Mouse (Mus musculus) G1E (cell line): Measurements from ENCODE around the gene Fam71f2. TPM values are rescaled to one million over a fixed set of nuclear protein-coding genes. Genes with fewer than 3 reads are reported as not detected.

Experiments
- ATAC-seq: 2 replicates; pipeline ENCODE4 v1.8.0; 2016; ENCODE audit warnings: mild to moderate bottlenecking; ENCODE audit not compliant: insufficient number of reproducible peaks, poor library complexity, low FRiP score, severe bottlenecking; ENCODE audit errors: extremely low read depth
- DNase-seq: peaks from one replicate; pipeline ENCODE4 v3.0.0; 2012; ENCODE audit warnings: low spot score
- H3K27me3 ChIP-seq: 2 replicates; pipeline ENCODE4 v1.6.1; 2012; ENCODE audit warnings: mild to moderate bottlenecking, low read length, inconsistent platforms; ENCODE audit not compliant: insufficient read depth
- H3K36me3 ChIP-seq: replicated peaks from 2 replicates; pipeline ENCODE3; 2012; ENCODE audit warnings: mild to moderate bottlenecking, inconsistent platforms
- H3K4me1 ChIP-seq: 2 replicates; pipeline ENCODE4 v1.6.1; 2012; ENCODE audit warnings: low read depth, low read length, inconsistent platforms, mixed read lengths; ENCODE audit not compliant: insufficient read depth
- H3K4me3 ChIP-seq: 2 replicates; pipeline ENCODE4 v1.5.1; 2012; ENCODE audit warnings: low read depth, mild to moderate bottlenecking, inconsistent platforms, low read length, moderate library complexity, mixed read lengths
- H3K9me3 ChIP-seq: replicated peaks from 2 replicates; pipeline ENCODE4 v1.6.1; 2012; ENCODE audit warnings: inconsistent platforms
- CTCF ChIP-seq: IDR thresholded peaks from 2 replicates; pipeline ENCODE4 v1.5.1; 2012; ENCODE audit warnings: low read depth, low read length, inconsistent platforms, mixed read lengths
- GATA1 ChIP-seq: IDR thresholded peaks from 2 replicates; pipeline ENCODE4 v1.6.1; 2012; ENCODE audit warnings: borderline replicate concordance, low read length, inconsistent platforms, mixed read lengths
- GATA2 ChIP-seq: IDR thresholded peaks from 2 replicates; pipeline ENCODE4 v1.6.1; 2012; ENCODE audit warnings: low read depth, low read length, inconsistent platforms, borderline replicate concordance
- POLR2AphosphoS5 ChIP-seq: IDR thresholded peaks from 2 replicates; pipeline ENCODE4 v1.6.1; 2012; ENCODE audit warnings: low read depth, low read length, inconsistent platforms; ENCODE audit not compliant: insufficient replicate concordance
- TAL1 ChIP-seq: conservative IDR thresholded peaks from 2 replicates; pipeline ENCODE4 v1.6.1; 2012; ENCODE audit warnings: low read depth, low read length, inconsistent platforms, mixed read lengths
- polyA plus RNA-seq: library from polyadenylated mRNA; stranded (reverse); fragments of >175 nt; gene quantifications from 2 replicates; pipeline ENCODE4 v1.2.3, GENCODE M21; 2012
- total RNA-seq, 2 experiments: library from RNA; stranded (forward) in 1 of 2; stranded (reverse) in 1 of 2; fragments of 200-1000 nt in 1 of 2; fragments of >200 nt in 1 of 2; fragmentation: Nextera tagmentation in 1 of 2; gene quantifications; 2 replicates each; pipeline ENCODE4 v1.2.3; 2014 to 2017

Fam71f2 gene
- total and polyA plus RNA-seq, 3 experiments: 0.33 to 4.4 TPM; not detected in 1

DNA sequence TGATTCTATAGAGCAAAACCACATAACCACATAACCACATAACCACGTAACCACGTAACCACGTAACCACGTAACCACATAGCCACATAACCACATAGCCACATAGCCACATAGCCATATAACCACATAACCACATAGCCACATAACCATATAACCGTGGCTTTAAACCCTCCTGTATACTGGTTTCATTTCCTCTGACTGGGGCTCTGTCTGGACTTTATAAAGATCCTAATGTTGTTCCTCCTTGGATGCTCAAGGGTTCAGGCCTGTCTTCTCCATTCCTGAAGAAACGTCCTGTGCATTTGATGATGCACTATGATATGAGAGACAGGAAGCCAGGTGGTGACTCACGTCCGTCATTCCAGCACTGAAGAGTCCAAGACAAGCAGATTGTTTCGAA is 47.6 kb downstream of the Fam71f2 start:
- ATAC-seq (no peak), DNase-seq (no peak)
- H3K9me3 ChIP-seq: no peaks in the 10 kb centered on the region
- TF ChIP-seq CTCF (no peak), POLR2AphosphoS5 (no peak), TAL1 (no peak)
- H3K36me3 ChIP-seq: no peaks in the 10 kb centered on the region
- peaks cover 46% of the 10 kb centered on the region for H3K27me3 ChIP-seq
- no peak overlapping the region for H3K4me3 ChIP-seq
- peaks cover 7% of the 10 kb centered on the region; the same call in 1 of the 2 replicates for H3K4me1 ChIP-seq

DNA sequence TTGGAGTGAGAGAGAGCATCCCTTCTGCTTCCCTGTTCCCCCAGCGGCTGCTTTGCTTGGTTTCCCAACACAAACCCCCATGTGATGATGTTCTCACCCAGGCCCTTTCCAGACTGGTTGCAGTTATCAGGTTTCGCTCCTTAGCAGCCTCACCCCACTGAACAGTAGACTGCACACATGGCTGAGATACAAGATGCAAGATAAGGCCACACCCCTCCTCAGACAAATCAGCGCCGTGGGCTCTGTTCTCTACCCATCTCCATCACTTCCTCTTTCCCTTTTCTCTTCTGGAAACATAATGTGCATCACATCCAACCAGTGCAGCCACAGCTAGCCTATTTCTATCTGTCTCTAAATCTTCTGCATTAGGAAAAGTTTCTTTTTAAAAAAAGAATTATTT is 50.1 kb downstream of the Fam71f2 start:
- no peak for DNase-seq
- no peak overlapping the region for H3K4me3 ChIP-seq
- H3K4me1 ChIP-seq: peaks cover 4% of the 10 kb centered on the region; the same call in 1 of the 2 replicates
- no peaks in the 10 kb centered on the region for H3K36me3 ChIP-seq
- TF ChIP-seq TAL1: no peak
- no peak for TF ChIP-seq POLR2AphosphoS5
- no peak for TF ChIP-seq GATA1
- no peak for TF ChIP-seq GATA2
- no peak for TF ChIP-seq CTCF
- peaks cover 62% of the 10 kb centered on the region for H3K27me3 ChIP-seq
- H3K9me3 ChIP-seq: no peaks in the 10 kb centered on the region
- no peak; the same call in 1 of the 2 replicates for ATAC-seq

Other genes starting within 250 kb of the Fam71f2 start
- gene Lep, start 219.4 kb upstream of the Fam71f2 start, total RNA-seq (2014; fragmentation: Nextera tagmentation): not detected in 2 replicates
- 0.11 and 0.12 TPM in 2 replicates for gene Lep, start 219.4 kb upstream of the Fam71f2 start, total RNA-seq (2017)
- not detected in 2 replicates for gene Lep, start 219.4 kb upstream of the Fam71f2 start, polyA plus RNA-seq
- gene Rbm28, start 114.6 kb upstream of the Fam71f2 start, total RNA-seq (2014; fragmentation: Nextera tagmentation): 55.3 and 61.0 TPM in 2 replicates
- gene Rbm28, start 114.6 kb upstream of the Fam71f2 start, total RNA-seq (2017): 56.3 and 59.1 TPM in 2 replicates
- gene Rbm28, start 114.6 kb upstream of the Fam71f2 start, polyA plus RNA-seq: 19.1 TPM in 2 replicates
- gene Prrt4, start 100.0 kb upstream of the Fam71f2 start, total RNA-seq (2014; fragmentation: Nextera tagmentation): not detected in 2 replicates
- gene Prrt4, start 100.0 kb upstream of the Fam71f2 start, total RNA-seq (2017): 0.05 and 0.06 TPM in 2 replicates
- gene Prrt4, start 100.0 kb upstream of the Fam71f2 start, polyA plus RNA-seq: not detected in 2 replicates
- gene Impdh1, start 63.2 kb upstream of the Fam71f2 start, total RNA-seq (2014; fragmentation: Nextera tagmentation): 2.6 and 2.9 TPM in 2 replicates
- 7.2 and 9.2 TPM in 2 replicates for gene Impdh1, start 63.2 kb upstream of the Fam71f2 start, total RNA-seq (2017)
- 40.6 and 55.1 TPM in 2 replicates for gene Impdh1, start 63.2 kb upstream of the Fam71f2 start, polyA plus RNA-seq
- gene Hilpda, start 7.1 kb upstream of the Fam71f2 start, total RNA-seq (2014; fragmentation: Nextera tagmentation): 7.8 and 16.3 TPM in 2 replicates
- 31.1 and 34.4 TPM in 2 replicates for gene Hilpda, start 7.1 kb upstream of the Fam71f2 start, total RNA-seq (2017)
- gene Hilpda, start 7.1 kb upstream of the Fam71f2 start, polyA plus RNA-seq: 36.0 and 43.0 TPM in 2 replicates
- not detected in 2 replicates for gene Fam71f1, start 39.5 kb downstream of the Fam71f2 start, total RNA-seq (2014; fragmentation: Nextera tagmentation)
- gene Fam71f1, start 39.5 kb downstream of the Fam71f2 start, total RNA-seq (2017): 0.16 and 0.35 TPM in 2 replicates
- gene Fam71f1, start 39.5 kb downstream of the Fam71f2 start, polyA plus RNA-seq: not detected in 2 replicates
- gene Calu, start 68.5 kb downstream of the Fam71f2 start, total RNA-seq (2014; fragmentation: Nextera tagmentation): 62.8 and 71.9 TPM in 2 replicates
- gene Calu, start 68.5 kb downstream of the Fam71f2 start, total RNA-seq (2017): 107 and 113 TPM in 2 replicates
- 15.6 and 25.4 TPM in 2 replicates for gene Calu, start 68.5 kb downstream of the Fam71f2 start, polyA plus RNA-seq
- gene Opn1sw, start 108.9 kb downstream of the Fam71f2 start, total RNA-seq (2014; fragmentation: Nextera tagmentation): not detected in 2 replicates
- 0.27 TPM in 1 of 2 replicates, not detected in the other for gene Opn1sw, start 108.9 kb downstream of the Fam71f2 start, total RNA-seq (2017)
- not detected in 2 replicates for gene Opn1sw, start 108.9 kb downstream of the Fam71f2 start, polyA plus RNA-seq
- gene Ccdc136, start 116.7 kb downstream of the Fam71f2 start, total RNA-seq (2014; fragmentation: Nextera tagmentation): not detected in 2 replicates
- 0.11 and 0.23 TPM in 2 replicates for gene Ccdc136, start 116.7 kb downstream of the Fam71f2 start, total RNA-seq (2017)
- gene Ccdc136, start 116.7 kb downstream of the Fam71f2 start, polyA plus RNA-seq: 0.02 and 0.04 TPM in 2 replicates
- 0.15 and 0.24 TPM in 2 replicates for gene Flnc, start 153.7 kb downstream of the Fam71f2 start, total RNA-seq (2014; fragmentation: Nextera tagmentation)
- gene Flnc, start 153.7 kb downstream of the Fam71f2 start, total RNA-seq (2017): 0.11 and 0.17 TPM in 2 replicates
- 0.36 and 0.51 TPM in 2 replicates for gene Flnc, start 153.7 kb downstream of the Fam71f2 start, polyA plus RNA-seq
- gene Atp6v1f, start 188.1 kb downstream of the Fam71f2 start, total RNA-seq (2014; fragmentation: Nextera tagmentation): 138 and 150 TPM in 2 replicates
- 201 and 265 TPM in 2 replicates for gene Atp6v1f, start 188.1 kb downstream of the Fam71f2 start, total RNA-seq (2017)
- 270 and 339 TPM in 2 replicates for gene Atp6v1f, start 188.1 kb downstream of the Fam71f2 start, polyA plus RNA-seq
- 1.6 TPM in 1 of 2 replicates, not detected in the other for gene Atp6v1fnb, start 191.8 kb downstream of the Fam71f2 start, total RNA-seq (2014; fragmentation: Nextera tagmentation)
- 0.46 and 1.3 TPM in 2 replicates for gene Atp6v1fnb, start 191.8 kb downstream of the Fam71f2 start, total RNA-seq (2017)
- gene Atp6v1fnb, start 191.8 kb downstream of the Fam71f2 start, polyA plus RNA-seq: 0.13 TPM in 1 of 2 replicates, not detected in the other
- gene Kcp, start 228.4 kb downstream of the Fam71f2 start, total RNA-seq (2014; fragmentation: Nextera tagmentation): 1.7 TPM in 1 of 2 replicates, not detected in the other
- 0.06 and 0.22 TPM in 2 replicates for gene Kcp, start 228.4 kb downstream of the Fam71f2 start, total RNA-seq (2017)
- gene Kcp, start 228.4 kb downstream of the Fam71f2 start, polyA plus RNA-seq: 0.30 and 0.44 TPM in 2 replicates
- gene Irf5, start 247.0 kb downstream of the Fam71f2 start, total RNA-seq (2014; fragmentation: Nextera tagmentation): 3.3 and 3.8 TPM in 2 replicates
- gene Irf5, start 247.0 kb downstream of the Fam71f2 start, total RNA-seq (2017): 5.6 and 6.4 TPM in 2 replicates
- 10.0 and 12.2 TPM in 2 replicates for gene Irf5, start 247.0 kb downstream of the Fam71f2 start, polyA plus RNA-seq